Mouse (Mus musculus): ENCODE results near the gene Senp6.

DNA sequence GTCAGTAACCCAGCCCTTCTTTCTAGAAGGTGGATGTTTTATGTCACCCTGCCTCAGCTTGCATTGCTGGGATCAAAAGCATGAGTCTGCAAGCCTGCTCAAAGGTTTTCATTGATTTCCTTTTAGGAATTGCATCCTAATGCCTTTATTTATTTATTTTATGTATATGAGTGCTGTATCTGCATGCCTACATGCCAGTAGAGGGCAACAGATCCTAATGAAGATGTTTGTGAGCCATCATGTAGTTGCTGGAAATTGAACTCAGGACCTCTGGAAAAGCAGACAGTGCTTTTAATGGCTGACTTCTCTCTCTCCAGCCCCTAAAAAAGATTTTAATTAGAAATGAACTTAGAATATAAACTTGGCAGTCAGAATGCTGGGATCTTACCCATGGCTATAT lies 8.2 kb downstream of the Senp6 start:
- TF ChIP-seq CTCF (IDR thresholded peaks at IDR 0.05; ENCODE audit: low read depth) (peak; percentile 42; the same call in 1 of the 2 replicates), EP300 (IDR thresholded peaks at IDR 0.05; ENCODE audit: low read depth) (no peak)

Data from liver, embryonic 14.5 days (tissue).